Mouse (Mus musculus) liver, postnatal 0 days (tissue): ENCODE measurements at regions not wholly inside any gene's neighbourhood (a gene's known extent, or its start where the extent isn't known, plus 50 kb on each side); places are given as distances from the start of the nearest gene placed in this dataset.

Source experiments
- ATAC-seq: fragments of 200-750 bp; cut with Nextera tagmentation; 2 replicates; pipeline ENCODE4 v1.8.0; 2017; ENCODE audit warnings: mild to moderate bottlenecking, moderate library complexity
- DNase-seq: peaks from one replicate; pipeline ENCODE4 v3.0.0-alpha.2; 2016
- H3K27ac ChIP-seq: fragments of 300-500 bp; sonication (generic); 2 replicates; pipeline ENCODE4 v1.5.1; 2014; ENCODE audit warnings: antibody characterized with exemption, moderate library complexity, mild to moderate bottlenecking, low read depth
- H3K27me3 ChIP-seq: fragments of 300-500 bp; sonication (generic); 2 replicates; pipeline ENCODE4 v1.6.1; 2014; ENCODE audit warnings: low read length, control low read depth, mixed read lengths; ENCODE audit not compliant: insufficient read depth
- H3K36me3 ChIP-seq: fragments of 300-500 bp; sonication (generic); replicated peaks from 2 replicates; pipeline ENCODE4 v1.6.1; 2014; ENCODE audit warnings: mild to moderate bottlenecking, control low read depth, low read length, moderate library complexity, mixed read lengths; ENCODE audit not compliant: insufficient read depth
- H3K4me1 ChIP-seq: fragments of 300-500 bp; sonication (generic); 2 replicates; pipeline ENCODE4 v1.6.1; 2014; ENCODE audit warnings: antibody characterized with exemption, mild to moderate bottlenecking, control low read depth; ENCODE audit not compliant: insufficient read depth
- H3K4me2 ChIP-seq: fragments of 300-500 bp; sonication (generic); 2 replicates; pipeline ENCODE4 v1.6.1; 2014; ENCODE audit warnings: low read depth, mild to moderate bottlenecking, low read length, moderate library complexity, mixed read lengths
- H3K4me3 ChIP-seq: fragments of 300-500 bp; sonication (generic); 2 replicates; pipeline ENCODE4 v1.5.1; 2014; ENCODE audit warnings: low read depth, low read length
- H3K9ac ChIP-seq: fragments of 300-500 bp; sonication (generic); replicated peaks from 2 replicates; pipeline ENCODE4 v1.6.1; 2014; ENCODE audit warnings: mild to moderate bottlenecking, moderate library complexity
- H3K9me3 ChIP-seq: fragments of 300-500 bp; sonication (generic); 2 replicates; pipeline ENCODE4 v1.6.1; 2016; ENCODE audit warnings: mild to moderate bottlenecking, control low read depth, low read length, mixed read lengths
- CTCF ChIP-seq: sonication (generic); IDR thresholded peaks from 2 replicates; pipeline ENCODE4 v1.5.1; 2016; ENCODE audit warnings: antibody characterized with exemption, low read depth
- EP300 ChIP-seq: IDR thresholded peaks from 2 replicates; pipeline ENCODE4 v1.6.1; 2016; ENCODE audit warnings: antibody characterized with exemption, low read depth, mild to moderate bottlenecking
- WGBS: fragments of 180-500 bp; shearing (Covaris S2); extraction: QIAGEN DNeasy Blood & Tissue Kit; methylation state at CpG from one replicate; pipeline ENCODE4 v1.1.7; 2014; ENCODE audit not compliant: insufficient replicate concordance; 5-methylcytosine and 5-hydroxymethylcytosine counted together

GRCm38 (mm10) chr4:4403812-4404211, 326.5 kb upstream of the Sdr16c6 start:
- no peaks in the 10 kb centered on the region for H3K4me1 ChIP-seq

GRCm38 (mm10) chr4:4397410-4397809, 320.1 kb upstream of the Sdr16c6 start:
- no peak overlapping the region for H3K4me3 ChIP-seq
- TF ChIP-seq EP300 (no peak), CTCF (no peak)
- no peak for DNase-seq
- no peak overlapping the region for H3K4me2 ChIP-seq
- H3K27me3 ChIP-seq, result no peaks in the 10 kb centered on the region
- H3K4me1 ChIP-seq, result no peaks in the 10 kb centered on the region
- no peak overlapping the region for H3K9ac ChIP-seq
- ATAC-seq, result no peak
- H3K9me3 ChIP-seq, result no peaks in the 10 kb centered on the region
- H3K36me3 ChIP-seq, result no peaks in the 10 kb centered on the region
- no peak overlapping the region for H3K27ac ChIP-seq
- WGBS, result 53% methylated on average over 4 of the region's 4 CpGs

More at GRCm38 (mm10) chr4:4403812-4404211, 326.5 kb upstream of the Sdr16c6 start:
- no peak for TF ChIP-seq EP300
- TF ChIP-seq CTCF, result no peak
- Histone ChIP-seq H3K4me2 (no peak overlapping the region), H3K9me3 (no peaks in the 10 kb centered on the region), H3K4me3 (no peak overlapping the region), H3K9ac (no peak overlapping the region), H3K36me3 (no peaks in the 10 kb centered on the region), H3K27me3 (no peaks in the 10 kb centered on the region), H3K27ac (no peak overlapping the region)
- 69% methylated on average over 2 of the region's 2 CpGs for WGBS
- ATAC-seq, result no peak
- no peak for DNase-seq

GRCm38 (mm10) chr4:4380024-4380590, 302.8 kb upstream of the Sdr16c6 start:
- Histone ChIP-seq H3K27me3 (no peaks in the 10 kb centered on the region), H3K27ac (no peak overlapping the region), H3K4me1 (no peaks in the 10 kb centered on the region), H3K4me2 (no peak overlapping the region), H3K36me3 (no peaks in the 10 kb centered on the region), H3K4me3 (no peak overlapping the region), H3K9me3 (no peaks in the 10 kb centered on the region), H3K9ac (no peak overlapping the region)
- DNase-seq (no peak), ATAC-seq (no peak)
- WGBS, result 80% methylated on average over 3 of the region's 3 CpGs
- no peak for TF ChIP-seq EP300
- TF ChIP-seq CTCF, result no peak

- ATAC-seq, result no peak
- Histone ChIP-seq H3K27me3 (no peaks in the 10 kb centered on the region), H3K36me3 (no peaks in the 10 kb centered on the region), H3K4me1 (no peaks in the 10 kb centered on the region), H3K4me3 (no peak overlapping the region), H3K27ac (no peak overlapping the region), H3K4me2 (no peak overlapping the region), H3K9ac (no peak overlapping the region), H3K9me3 (no peaks in the 10 kb centered on the region)
- 52% methylated on average over 2 of the region's 2 CpGs for WGBS
- TF ChIP-seq CTCF (no peak), EP300 (no peak)
- DNase-seq, result no peak
Measured at GRCm38 (mm10) chr4:4335216-4335615, 257.9 kb upstream of the Sdr16c6 start.

- Histone ChIP-seq H3K27ac (no peak overlapping the region), H3K27me3 (no peaks in the 10 kb centered on the region), H3K36me3 (no peaks in the 10 kb centered on the region), H3K9ac (no peak overlapping the region), H3K9me3 (no peaks in the 10 kb centered on the region), H3K4me1 (no peaks in the 10 kb centered on the region), H3K4me2 (no peak overlapping the region), H3K4me3 (no peak overlapping the region)
- WGBS, result 64% methylated on average over 4 of the region's 4 CpGs
- ATAC-seq (no peak), DNase-seq (no peak)
- TF ChIP-seq EP300, result no peak
- no peak for TF ChIP-seq CTCF
Measured at GRCm38 (mm10) chr4:4333472-4334123, 256.3 kb upstream of the Sdr16c6 start.

GRCm38 (mm10) chr4:4331105-4331504, 253.8 kb upstream of the Sdr16c6 start:
- WGBS, result 79% methylated on average over 1 of the region's 1 CpGs
- TF ChIP-seq EP300, result 0 out of 2 replicates have a peak, but pooled peaks have one; percentile 18
- TF ChIP-seq CTCF, result no peak
- no peak overlapping the region for H3K9ac ChIP-seq
- no peaks in the 10 kb centered on the region for H3K9me3 ChIP-seq
- H3K27ac ChIP-seq, result no peak overlapping the region
- no peak overlapping the region for H3K4me3 ChIP-seq
- no peaks in the 10 kb centered on the region for H3K4me1 ChIP-seq
- DNase-seq, result no peak
- ATAC-seq, result no peak
- no peaks in the 10 kb centered on the region for H3K36me3 ChIP-seq
- H3K4me2 ChIP-seq, result no peak overlapping the region
- no peaks in the 10 kb centered on the region for H3K27me3 ChIP-seq
